ENCODE assay signal across 9 mouse cellular contexts in genomic region chr19:37543537-37544326, GRCm38 (mm10). TPM values are rescaled to one million over a fixed set of nuclear protein-coding genes. Genes with fewer than 3 reads are reported as not detected.
DNase-seq lines count a peak whose midpoint lies in the region; ATAC-seq and TF ChIP-seq lines count a peak whose summit lies in the region.
"Had no signal": no experiment of that assay in that cellular context is flagged by ENCODE, and none has a peak within 500 bp of the region (broad histone marks: within the 10 kb centered on the region; RNA-seq: fewer than 3 reads in every experiment).

No protein-coding gene starts in this region.

- 59% methylated on average over 13 of the region's 13 CpGs for WGBS in kidney, embryonic 14.5 days
- 47% methylated on average over 13 of the region's 13 CpGs for WGBS in kidney, embryonic 15.5 days
- 65% methylated on average over 13 of the region's 13 CpGs for WGBS in forebrain, embryonic 14.5 days

- ATAC-seq in kidney, embryonic 14.5 days (ENCODE audit: low FRiP score, low TSS enrichment), result no peak
- no peak for ATAC-seq in kidney, embryonic 15.5 days (replicated peaks; ENCODE audit: low FRiP score)
- ATAC-seq in megakaryocyte-erythroid progenitor cell, adult 5-6 weeks (replicated peaks; ENCODE audit: low FRiP score, low TSS enrichment, poor library complexity, severe bottlenecking), result peak; percentile 79
- ATAC-seq in forebrain, embryonic 14.5 days, result no peak

- no peaks in the 10 kb centered on the region for H3K36me3 ChIP-seq in kidney, embryonic 14.5 days (ENCODE audit: control insufficient read depth, insufficient read depth, low read length)
- H3K36me3 ChIP-seq in kidney, embryonic 15.5 days, result no peaks in the 10 kb centered on the region
- no peaks in the 10 kb centered on the region for H3K36me3 ChIP-seq in forebrain, embryonic 14.5 days (ENCODE audit: control insufficient read depth, insufficient read depth, low read length)

- no peak overlapping the region for H3K27ac ChIP-seq in kidney, embryonic 14.5 days (ENCODE audit: low read depth, low read length)
- H3K27ac ChIP-seq in kidney, embryonic 15.5 days, result peak overlapping the region; percentile 18; the same call in 1 of the 2 replicates
- no peak overlapping the region for H3K27ac ChIP-seq in forebrain, embryonic 14.5 days (ENCODE audit: low read depth, low read length)
- H3K27ac ChIP-seq: macrophage had no signal

- no peaks in the 10 kb centered on the region for H3K9me3 ChIP-seq in kidney, embryonic 14.5 days (ENCODE audit: control insufficient read depth, low read length)
- H3K9me3 ChIP-seq in kidney, embryonic 15.5 days (replicated peaks), result no peaks in the 10 kb centered on the region
- no peaks in the 10 kb centered on the region for H3K9me3 ChIP-seq in forebrain, embryonic 14.5 days (replicated peaks; ENCODE audit: control insufficient read depth, low read length)

- TF ChIP-seq CTCF in brain, embryonic 14.5 days (IDR thresholded peaks at IDR 0.05; ENCODE audit: borderline replicate concordance, extremely low read depth, insufficient read depth, insufficient read length), result peak; percentile 36; the same call in 1 of the 2 replicates

- H3K4me3 ChIP-seq in kidney, embryonic 14.5 days (ENCODE audit: low read length), result no peak overlapping the region
- no peak overlapping the region for H3K4me3 ChIP-seq in kidney, embryonic 15.5 days (replicated peaks)
- no peak overlapping the region for H3K4me3 ChIP-seq in forebrain, embryonic 14.5 days (ENCODE audit: low read depth, low read length)

- no peak overlapping the region for H3K9ac ChIP-seq in kidney, embryonic 14.5 days (ENCODE audit: low read depth, low read length)
- no peak overlapping the region for H3K9ac ChIP-seq in kidney, embryonic 15.5 days
- no peak overlapping the region for H3K9ac ChIP-seq in forebrain, embryonic 14.5 days (ENCODE audit: low read length)

- peak; percentile 49 for DNase-seq in kidney, adult 11 months
- DNase-seq in brain, embryonic 14.5 days (ENCODE audit: low read depth), result no peak
- no peak for DNase-seq in cerebellum, adult 9-10 months
- DNase-seq in right cerebral cortex, postnatal 14 days, result no peak
- no peak for DNase-seq in forebrain, embryonic 14.5 days (ENCODE audit: low spot score)

- no peaks in the 10 kb centered on the region; the same call in 1 of the 2 replicates for H3K27me3 ChIP-seq in kidney, embryonic 14.5 days (ENCODE audit: control insufficient read depth, insufficient read depth, low read length)
- peaks cover 9% of the 10 kb centered on the region for H3K27me3 ChIP-seq in kidney, embryonic 15.5 days
- H3K27me3 ChIP-seq in forebrain, embryonic 14.5 days (replicated peaks; ENCODE audit: control insufficient read depth, insufficient read depth, low read length), result no peaks in the 10 kb centered on the region

- no peak for TF ChIP-seq POLR2A in brain, embryonic 14.5 days (IDR thresholded peaks at IDR 0.05; ENCODE audit: borderline replicate concordance, extremely low read depth, insufficient read depth, insufficient read length, poor library complexity, severe bottlenecking)

- no peak overlapping the region for H3K4me2 ChIP-seq in kidney, embryonic 14.5 days (replicated peaks; ENCODE audit: low read depth, low read length)
- 0 out of 2 replicates have a peak overlapping the region, but pooled peaks have one; percentile 12 for H3K4me2 ChIP-seq in kidney, embryonic 15.5 days
- H3K4me2 ChIP-seq in forebrain, embryonic 14.5 days (ENCODE audit: low read length), result no peak overlapping the region

- H3K4me1 ChIP-seq in kidney, embryonic 14.5 days (ENCODE audit: control insufficient read depth, insufficient read depth, low read length), result no peaks in the 10 kb centered on the region
- 0 out of 2 replicates have a peak, but pooled peaks cover 5% of the 10 kb centered on the region for H3K4me1 ChIP-seq in kidney, embryonic 15.5 days
- H3K4me1 ChIP-seq in forebrain, embryonic 14.5 days (ENCODE audit: control insufficient read depth, insufficient read depth, low read length), result no peaks in the 10 kb centered on the region

RNA-seq across cellular contexts. Expression of gene Exoc6, which starts 6.5 kb away (rescaled TPM):
- 14.2 and 26.8 TPM in 2 replicates for polyA plus RNA-seq in kidney, embryonic 14.5 days (2014; fragmentation: Nextera tagmentation; extraction: Ambion mirVana)
- polyA plus RNA-seq in brain, embryonic 14.5 days (2012; rRNA removed), result 11.2 and 11.9 TPM in 2 replicates
- polyA plus RNA-seq in kidney, embryonic 15.5 days (2015; fragmentation: Nextera tagmentation; extraction: Ambion mirVana), result 23.2 and 23.4 TPM in 2 replicates
- 46.9 and 49.2 TPM in 2 replicates for total RNA-seq in megakaryocyte-erythroid progenitor cell, adult 5-6 weeks (2014; fragmentation: Nextera tagmentation)
- 104 and 109 TPM in 2 replicates for total RNA-seq in megakaryocyte-erythroid progenitor cell, adult 5-6 weeks (2017)
- 23.2 and 29.9 TPM in 2 replicates for polyA plus RNA-seq in forebrain, embryonic 14.5 days (2014; fragmentation: Nextera tagmentation; extraction: Ambion mirVana)
